Comparison of ENCODE assay signal across 26 mouse cellular contexts in genomic region chr14:22800020-22800419, GRCm38 (mm10).
A peak's percentile ranks its signal among the peaks of the same experiment; 100 is the strongest.
DNase-seq lines count a peak whose midpoint lies in the region; ATAC-seq and TF ChIP-seq lines count a peak whose summit lies in the region.
"Had no signal": no experiment of that assay in that cellular context is flagged by ENCODE, and none has a peak within 500 bp of the region (broad histone marks: within the 10 kb centered on the region; RNA-seq: fewer than 3 reads in every experiment).

No protein-coding gene starts in this region.

- H3K4me1 ChIP-seq in kidney, embryonic 16.5 days (ENCODE audit: insufficient read depth, low read length) = peaks cover 23% of the 10 kb centered on the region
- H3K4me1 ChIP-seq in lung, embryonic 14.5 days (ENCODE audit: insufficient read depth) = no peaks in the 10 kb centered on the region
- H3K4me1 ChIP-seq in lung, postnatal 0 days (ENCODE audit: insufficient read depth, low read depth, low read length) = peaks cover 6% of the 10 kb centered on the region; the same call in 1 of the 2 replicates
- H3K4me1 ChIP-seq: embryonic facial prominence, embryonic 12.5 days; embryonic facial prominence, embryonic 15.5 days had no signal

- no peak for TF ChIP-seq EP300 in lung, postnatal 0 days (IDR thresholded peaks at IDR 0.05)

- no peaks in the 10 kb centered on the region for H3K36me3 ChIP-seq in kidney, embryonic 16.5 days (ENCODE audit: insufficient read depth, low read length)
- H3K36me3 ChIP-seq in lung, embryonic 14.5 days (ENCODE audit: insufficient read depth) = no peaks in the 10 kb centered on the region
- H3K36me3 ChIP-seq in lung, postnatal 0 days (ENCODE audit: insufficient read depth, low read length) = no peaks in the 10 kb centered on the region
- no peaks in the 10 kb centered on the region for H3K36me3 ChIP-seq in macrophage (ENCODE audit: inconsistent target)
- H3K36me3 ChIP-seq: embryonic facial prominence, embryonic 12.5 days; embryonic facial prominence, embryonic 15.5 days; G1E; hindbrain, embryonic 12.5 days had no signal

- ATAC-seq in kidney, embryonic 16.5 days (ENCODE audit: low FRiP score, low TSS enrichment) = peak; percentile 50
- no peak for ATAC-seq in lung, embryonic 14.5 days (ENCODE audit: insufficient read depth)
- no peak for ATAC-seq in lung, postnatal 0 days
- ATAC-seq: forebrain, embryonic 14.5 days; forebrain, postnatal 0 days; Patski had no signal

- DNase-seq in kidney, adult 9 months = peak; percentile 36
- no peak for DNase-seq in kidney, postnatal 25 days
- no peak for DNase-seq in kidney, postnatal 10 days
- DNase-seq in lung, embryonic 14.5 days = peak; percentile 35
- no peak for DNase-seq in lung, postnatal 0 days (ENCODE audit: low spot score)
- no peak for DNase-seq in left cerebral cortex, postnatal 10 days (ENCODE audit: extremely low spot score in 1 of 2, low spot score in 2 of 2)
- DNase-seq: adrenal gland, postnatal 10 days; adrenal gland, postnatal 36 days; cerebellum, adult 11 months; cerebellum, adult 2 months; cerebellum, adult 9-11 months; cerebellum, postnatal 25 days; forebrain, postnatal 0 days; gastrocnemius, adult 2 months; gastrocnemius, postnatal 14 days; heart, adult 11 months had no signal

- H3K27me3 ChIP-seq in kidney, embryonic 16.5 days (ENCODE audit: insufficient read depth, low read length) = no peaks in the 10 kb centered on the region
- no peaks in the 10 kb centered on the region for H3K27me3 ChIP-seq in lung, embryonic 14.5 days (ENCODE audit: insufficient read depth, low read length)
- no peaks in the 10 kb centered on the region for H3K27me3 ChIP-seq in lung, postnatal 0 days (replicated peaks; ENCODE audit: insufficient read depth, low read length)
- H3K27me3 ChIP-seq: CH12.LX; embryonic facial prominence, embryonic 12.5 days; embryonic facial prominence, embryonic 15.5 days; hindbrain, embryonic 12.5 days; Patski had no signal

- WGBS in kidney, embryonic 16.5 days = 21% methylated on average over 4 of the region's 4 CpGs
- WGBS in lung, embryonic 14.5 days = 43% methylated on average over 4 of the region's 4 CpGs
- 42% methylated on average over 4 of the region's 4 CpGs for WGBS in lung, postnatal 0 days
- 74% methylated on average over 4 of the region's 4 CpGs for WGBS in macrophage (ENCODE audit: missing documents)

- H3K79me2 ChIP-seq in macrophage (ENCODE audit: inconsistent target) = no peaks in the 10 kb centered on the region

- H3K4me3 ChIP-seq in kidney, embryonic 16.5 days (ENCODE audit: low read length) = no peak overlapping the region
- H3K4me3 ChIP-seq in lung, embryonic 14.5 days (ENCODE audit: low read depth, low read length) = no peak overlapping the region
- no peak overlapping the region for H3K4me3 ChIP-seq in lung, postnatal 0 days (ENCODE audit: low read depth, low read length)
- H3K4me3 ChIP-seq in macrophage (ENCODE audit: inconsistent target) = no peak overlapping the region
- H3K4me3 ChIP-seq: embryonic facial prominence, embryonic 12.5 days; embryonic facial prominence, embryonic 15.5 days; gastrocnemius, adult 2 months; hindbrain, embryonic 12.5 days had no signal

- no peak for TF ChIP-seq CTCF in lung, embryonic 14.5 days (IDR thresholded peaks at IDR 0.05; ENCODE audit: low read depth)
- no peak for TF ChIP-seq CTCF in lung, postnatal 0 days (IDR thresholded peaks at IDR 0.05)

- peak overlapping the region; percentile 13; the same call in 1 of the 2 replicates for H3K4me2 ChIP-seq in kidney, embryonic 16.5 days (replicated peaks; ENCODE audit: low read depth, low read length)
- H3K4me2 ChIP-seq in lung, embryonic 14.5 days = no peak overlapping the region
- no peak overlapping the region for H3K4me2 ChIP-seq in lung, postnatal 0 days (replicated peaks; ENCODE audit: low read depth, low read length)
- H3K4me2 ChIP-seq: embryonic facial prominence, embryonic 12.5 days; embryonic facial prominence, embryonic 15.5 days; heart, embryonic 11.5 days; hindbrain, embryonic 12.5 days had no signal

- H3K27ac ChIP-seq in kidney, embryonic 16.5 days (ENCODE audit: low read length) = peak overlapping the region; percentile 91
- H3K27ac ChIP-seq in lung, embryonic 14.5 days (ENCODE audit: low read depth) = no peak overlapping the region
- no peak overlapping the region for H3K27ac ChIP-seq in lung, postnatal 0 days (ENCODE audit: low read length)
- H3K27ac ChIP-seq in macrophage = peak overlapping the region; percentile 97
- H3K27ac ChIP-seq: embryonic facial prominence, embryonic 12.5 days; embryonic facial prominence, embryonic 15.5 days; gastrocnemius, adult 2 months; hindbrain, embryonic 12.5 days had no signal

- intact Hi-C loops in left cerebral cortex, postnatal 10 days (cut with DNase I) = loop anchor here (10.0 kb wide), 2 partner anchors 225 to 815 kb away; partner anchors contain the start of gene Zfp503

- no peaks in the 10 kb centered on the region for H3K9me3 ChIP-seq in kidney, embryonic 16.5 days (ENCODE audit: low read length)
- no peaks in the 10 kb centered on the region for H3K9me3 ChIP-seq in lung, embryonic 14.5 days (ENCODE audit: low read depth, low read length)
- H3K9me3 ChIP-seq in lung, postnatal 0 days (ENCODE audit: low read length) = no peaks in the 10 kb centered on the region
- H3K9me3 ChIP-seq: embryonic facial prominence, embryonic 12.5 days; embryonic facial prominence, embryonic 15.5 days; hindbrain, embryonic 12.5 days had no signal

- H3K9ac ChIP-seq in kidney, embryonic 16.5 days (replicated peaks; ENCODE audit: low read length) = peak overlapping the region; percentile 32; the same call in 1 of the 2 replicates
- no peak overlapping the region for H3K9ac ChIP-seq in lung, embryonic 14.5 days
- H3K9ac ChIP-seq in lung, postnatal 0 days (replicated peaks; ENCODE audit: low read depth) = no peak overlapping the region
- H3K9ac ChIP-seq: embryonic facial prominence, embryonic 12.5 days; embryonic facial prominence, embryonic 15.5 days; forebrain, postnatal 0 days; hindbrain, embryonic 12.5 days had no signal

Comparison
In these comparisons a context has a peak if more than half of its experiments do, and no peak if none do; other contexts are left out.
1. DNase-seq: peak in kidney, adult 9 months (single experiment) and lung, embryonic 14.5 days (single experiment); none in kidney, postnatal 25 days (0 of 2), kidney, postnatal 10 days (single experiment), lung, postnatal 0 days (single experiment) and left cerebral cortex, postnatal 10 days (0 of 2).
2. H3K27ac ChIP-seq: peak in kidney, embryonic 16.5 days (single experiment) and macrophage (single experiment); none in lung, embryonic 14.5 days (single experiment) and lung, postnatal 0 days (single experiment).